Mouse (Mus musculus) B cell, adult 2 months (primary cell): ENCODE data around the gene Trim33.
A peak's percentile ranks its signal among the peaks of the same experiment; 100 is the strongest.

ENCODE experiments used
- DNase-seq, 2 experiments: peaks; one replicate each; pipeline ENCODE4 v3.0.0; 2022

Trim33 gene

GRCm38 (mm10) chr3:103279182-103280149, at the start of gene Trim33:
Trim33 (plus strand) TSS chr3:103279293.
- DNase-seq, result peak; percentile 92 to 94

GRCm38 (mm10) chr3:103232398-103232797, 46.7 kb upstream of the Trim33 start:
- DNase-seq, result no peak

GRCm38 (mm10) chr3:103241524-103241923, 37.6 kb upstream of the Trim33 start:
- no peak for DNase-seq

GRCm38 (mm10) chr3:103242156-103242555, 36.9 kb upstream of the Trim33 start:
- DNase-seq, result no peak

- DNase-seq, result no peak
Measured at GRCm38 (mm10) chr3:103243491-103243890, 35.6 kb upstream of the Trim33 start.

- no peak for DNase-seq
Measured at GRCm38 (mm10) chr3:103246627-103247260, 32.3 kb upstream of the Trim33 start.

GRCm38 (mm10) chr3:103256089-103256819, 22.8 kb upstream of the Trim33 start:
- no peak for DNase-seq

GRCm38 (mm10) chr3:103262802-103263417, 16.2 kb upstream of the Trim33 start:
- DNase-seq, result no peak

- no peak for DNase-seq
Measured at GRCm38 (mm10) chr3:103278561-103279181, 422 bp upstream of the Trim33 start.

- peak; percentile 58 to 59 for DNase-seq
Measured at GRCm38 (mm10) chr3:103280241-103280761, 1.2 kb downstream of the Trim33 start.

GRCm38 (mm10) chr3:103280875-103281274, 1.8 kb downstream of the Trim33 start:
- DNase-seq, result peak in 1 of 2 experiments; percentile 2

- DNase-seq, result no peak
Measured at GRCm38 (mm10) chr3:103288761-103289160, 9.7 kb downstream of the Trim33 start.

GRCm38 (mm10) chr3:103291087-103291486, 12.0 kb downstream of the Trim33 start:
- DNase-seq, result no peak

GRCm38 (mm10) chr3:103305411-103305982, 26.4 kb downstream of the Trim33 start:
- no peak for DNase-seq

- no peak for DNase-seq
Measured at GRCm38 (mm10) chr3:103309252-103309651, 30.2 kb downstream of the Trim33 start.

GRCm38 (mm10) chr3:103309750-103310149, 30.7 kb downstream of the Trim33 start:
- no peak for DNase-seq

- DNase-seq, result no peak
Measured at GRCm38 (mm10) chr3:103314291-103314690, 35.2 kb downstream of the Trim33 start.

- DNase-seq, result no peak
Measured at GRCm38 (mm10) chr3:103335371-103335770, 56.3 kb downstream of the Trim33 start.

- DNase-seq, result no peak
Measured at GRCm38 (mm10) chr3:103346658-103347057, 67.6 kb downstream of the Trim33 start.

GRCm38 (mm10) chr3:103353518-103353917, 74.4 kb downstream of the Trim33 start:
- no peak for DNase-seq

GRCm38 (mm10) chr3:103354041-103354440, 74.9 kb downstream of the Trim33 start:
- no peak for DNase-seq

- DNase-seq, result no peak
Measured at GRCm38 (mm10) chr3:103361150-103361549, 82.1 kb downstream of the Trim33 start.
